Mouse (Mus musculus): ENCODE results near the gene Pcdh9. TPM values are rescaled to one million over a fixed set of nuclear protein-coding genes. Genes with fewer than 3 reads are reported as not detected.

The Pcdh9 gene
- polyA plus RNA-seq, 1 experiment from 2014 or later: 141 TPM

GRCm38 (mm10) chr14:93472494-93472893 is 418.0 kb downstream of the Pcdh9 start:
- no peaks in the 10 kb centered on the region for H3K27me3 ChIP-seq (replicated peaks; ENCODE audit: control insufficient read depth, insufficient read depth, low read length)
- no peak overlapping the region for H3K4me3 ChIP-seq (replicated peaks; ENCODE audit: low read length)
- no peaks in the 10 kb centered on the region for H3K4me1 ChIP-seq (replicated peaks; ENCODE audit: control insufficient read depth, insufficient read depth, low read length)
- H3K9me3 ChIP-seq (ENCODE audit: control insufficient read depth, low read length): no peaks in the 10 kb centered on the region
- H3K36me3 ChIP-seq (ENCODE audit: control insufficient read depth, insufficient read depth): no peaks in the 10 kb centered on the region
- WGBS: 84% methylated on average over 8 of the region's 8 CpGs
- H3K4me2 ChIP-seq (ENCODE audit: low read length): no peak overlapping the region
- H3K27ac ChIP-seq (ENCODE audit: low read length): no peak overlapping the region
- ATAC-seq: no peak
- H3K9ac ChIP-seq (replicated peaks; ENCODE audit: low read depth, low read length): no peak overlapping the region

GRCm38 (mm10) chr14:93463360-93463892 is 427.1 kb downstream of the Pcdh9 start:
- peak; percentile 68 for ATAC-seq
- Histone ChIP-seq H3K9me3 (ENCODE audit: control insufficient read depth, low read length) (no peaks in the 10 kb centered on the region), H3K9ac (replicated peaks; ENCODE audit: low read depth, low read length) (no peak overlapping the region), H3K27me3 (replicated peaks; ENCODE audit: control insufficient read depth, insufficient read depth, low read length) (no peaks in the 10 kb centered on the region), H3K4me3 (replicated peaks; ENCODE audit: low read length) (no peak overlapping the region), H3K36me3 (ENCODE audit: control insufficient read depth, insufficient read depth) (no peaks in the 10 kb centered on the region), H3K4me2 (ENCODE audit: low read length) (no peak overlapping the region), H3K4me1 (replicated peaks; ENCODE audit: control insufficient read depth, insufficient read depth, low read length) (peaks cover 2% of the 10 kb centered on the region; the same call in 1 of the 2 replicates), H3K27ac (ENCODE audit: low read length) (no peak overlapping the region)
- WGBS: 63% methylated on average over 4 of the region's 4 CpGs

- Histone ChIP-seq H3K27ac (ENCODE audit: low read length) (no peak overlapping the region), H3K36me3 (ENCODE audit: control insufficient read depth, insufficient read depth) (no peaks in the 10 kb centered on the region), H3K9me3 (ENCODE audit: control insufficient read depth, low read length) (no peaks in the 10 kb centered on the region), H3K4me1 (replicated peaks; ENCODE audit: control insufficient read depth, insufficient read depth, low read length) (no peaks in the 10 kb centered on the region), H3K4me2 (ENCODE audit: low read length) (no peak overlapping the region), H3K4me3 (replicated peaks; ENCODE audit: low read length) (no peak overlapping the region), H3K9ac (replicated peaks; ENCODE audit: low read depth, low read length) (no peak overlapping the region), H3K27me3 (replicated peaks; ENCODE audit: control insufficient read depth, insufficient read depth, low read length) (no peaks in the 10 kb centered on the region)
- ATAC-seq: peak; percentile 93
- WGBS: 52% methylated on average over 5 of the region's 5 CpGs
Observed at GRCm38 (mm10) chr14:93450930-93451665, 439.4 kb downstream of the Pcdh9 start.

- Histone ChIP-seq H3K4me3 (replicated peaks; ENCODE audit: low read length) (no peak overlapping the region), H3K4me2 (ENCODE audit: low read length) (no peak overlapping the region), H3K4me1 (replicated peaks; ENCODE audit: control insufficient read depth, insufficient read depth, low read length) (no peaks in the 10 kb centered on the region), H3K9ac (replicated peaks; ENCODE audit: low read depth, low read length) (no peak overlapping the region), H3K27ac (ENCODE audit: low read length) (no peak overlapping the region), H3K9me3 (ENCODE audit: control insufficient read depth, low read length) (no peaks in the 10 kb centered on the region), H3K27me3 (replicated peaks; ENCODE audit: control insufficient read depth, insufficient read depth, low read length) (no peaks in the 10 kb centered on the region), H3K36me3 (ENCODE audit: control insufficient read depth, insufficient read depth) (no peaks in the 10 kb centered on the region)
- ATAC-seq: no peak
- 40% methylated on average over 2 of the region's 2 CpGs for WGBS
Observed at GRCm38 (mm10) chr14:93441852-93442251, 448.6 kb downstream of the Pcdh9 start.

DNA sequence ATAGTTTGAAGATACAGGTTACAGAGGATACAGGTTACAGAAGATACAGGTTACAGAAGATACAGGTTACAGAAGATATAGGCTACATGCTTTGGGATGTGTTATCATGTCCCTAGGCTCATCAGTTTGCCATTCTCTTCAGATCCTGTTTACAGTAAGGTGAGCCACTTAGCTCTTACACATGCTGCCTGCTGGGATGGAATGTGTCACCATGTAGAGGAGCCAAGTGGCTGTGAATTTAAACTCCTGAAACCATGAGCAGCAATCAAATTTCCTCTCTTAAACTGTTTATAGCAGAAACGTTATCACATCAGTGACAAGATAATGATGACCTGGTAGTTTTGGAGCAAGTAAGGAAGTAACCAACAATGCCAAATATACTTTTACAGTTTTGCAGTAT is 453.3 kb downstream of the Pcdh9 start:
- H3K36me3 ChIP-seq (ENCODE audit: control insufficient read depth, insufficient read depth): no peaks in the 10 kb centered on the region
- H3K9ac ChIP-seq (replicated peaks; ENCODE audit: low read depth, low read length): no peak overlapping the region
- H3K9me3 ChIP-seq (ENCODE audit: control insufficient read depth, low read length): no peaks in the 10 kb centered on the region
- H3K27ac ChIP-seq (ENCODE audit: low read length): no peak overlapping the region
- no peak overlapping the region for H3K4me2 ChIP-seq (ENCODE audit: low read length)
- H3K4me3 ChIP-seq (replicated peaks; ENCODE audit: low read length): no peak overlapping the region
- no peaks in the 10 kb centered on the region for H3K4me1 ChIP-seq (replicated peaks; ENCODE audit: control insufficient read depth, insufficient read depth, low read length)
- no peaks in the 10 kb centered on the region for H3K27me3 ChIP-seq (replicated peaks; ENCODE audit: control insufficient read depth, insufficient read depth, low read length)
- no peak for ATAC-seq
- 77% methylated on average over 1 of the region's 1 CpGs for WGBS

GRCm38 (mm10) chr14:93416752-93417151 is 473.7 kb downstream of the Pcdh9 start:
- Histone ChIP-seq H3K4me3 (replicated peaks; ENCODE audit: low read length) (no peak overlapping the region), H3K36me3 (ENCODE audit: control insufficient read depth, insufficient read depth) (no peaks in the 10 kb centered on the region)
- peak; percentile 83; the same call in 1 of the 2 replicates for ATAC-seq

DNA sequence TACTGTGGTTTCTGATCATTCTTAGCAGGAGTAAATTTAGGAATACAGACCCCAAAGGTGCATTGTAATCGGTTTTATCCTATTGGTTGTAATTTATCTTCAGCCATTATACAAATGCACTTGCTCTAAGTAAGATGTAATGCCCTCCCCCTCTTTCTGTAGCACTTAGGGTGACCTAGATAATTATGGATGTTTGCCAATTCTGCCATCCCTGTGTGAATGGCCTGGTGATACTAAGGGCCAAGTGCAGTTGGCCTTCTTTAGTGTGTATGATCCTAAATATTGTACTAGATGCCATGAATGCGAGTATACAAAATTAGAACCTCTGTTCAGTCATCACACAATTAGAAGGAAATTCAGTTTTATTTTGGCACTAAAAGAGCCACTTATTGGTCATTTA is 475.0 kb downstream of the Pcdh9 start:
- no peak overlapping the region for H3K4me3 ChIP-seq (replicated peaks; ENCODE audit: low read length)
- no peaks in the 10 kb centered on the region for H3K36me3 ChIP-seq (ENCODE audit: control insufficient read depth, insufficient read depth)
- no peak overlapping the region for H3K27ac ChIP-seq (ENCODE audit: low read length)
- no peaks in the 10 kb centered on the region for H3K27me3 ChIP-seq (replicated peaks; ENCODE audit: control insufficient read depth, insufficient read depth, low read length)
- no peak overlapping the region for H3K9ac ChIP-seq (replicated peaks; ENCODE audit: low read depth, low read length)
- WGBS: 89% methylated on average over 2 of the region's 2 CpGs
- H3K4me2 ChIP-seq (ENCODE audit: low read length): no peak overlapping the region
- peaks cover 4% of the 10 kb centered on the region for H3K4me1 ChIP-seq (replicated peaks; ENCODE audit: control insufficient read depth, insufficient read depth, low read length)
- no peak for ATAC-seq
- no peaks in the 10 kb centered on the region for H3K9me3 ChIP-seq (ENCODE audit: control insufficient read depth, low read length)

More at GRCm38 (mm10) chr14:93416752-93417151, 473.7 kb downstream of the Pcdh9 start:
- H3K9me3 ChIP-seq (ENCODE audit: control insufficient read depth, low read length): no peaks in the 10 kb centered on the region
- 22% methylated on average over 3 of the region's 3 CpGs for WGBS
- H3K4me2 ChIP-seq (ENCODE audit: low read length): no peak overlapping the region
- no peaks in the 10 kb centered on the region for H3K27me3 ChIP-seq (replicated peaks; ENCODE audit: control insufficient read depth, insufficient read depth, low read length)
- peaks cover 4% of the 10 kb centered on the region for H3K4me1 ChIP-seq (replicated peaks; ENCODE audit: control insufficient read depth, insufficient read depth, low read length)
- no peak overlapping the region for H3K9ac ChIP-seq (replicated peaks; ENCODE audit: low read depth, low read length)
- H3K27ac ChIP-seq (ENCODE audit: low read length): no peak overlapping the region

- H3K4me1 ChIP-seq (replicated peaks; ENCODE audit: control insufficient read depth, insufficient read depth, low read length): no peaks in the 10 kb centered on the region
- no peak overlapping the region for H3K9ac ChIP-seq (replicated peaks; ENCODE audit: low read depth, low read length)
- no peak for ATAC-seq
- no peak overlapping the region for H3K27ac ChIP-seq (ENCODE audit: low read length)
- H3K36me3 ChIP-seq (ENCODE audit: control insufficient read depth, insufficient read depth): no peaks in the 10 kb centered on the region
- H3K9me3 ChIP-seq (ENCODE audit: control insufficient read depth, low read length): no peaks in the 10 kb centered on the region
- WGBS: 78% methylated on average over 1 of the region's 1 CpGs
- H3K4me2 ChIP-seq (ENCODE audit: low read length): no peak overlapping the region
- H3K27me3 ChIP-seq (replicated peaks; ENCODE audit: control insufficient read depth, insufficient read depth, low read length): no peaks in the 10 kb centered on the region
- no peak overlapping the region for H3K4me3 ChIP-seq (replicated peaks; ENCODE audit: low read length)
Observed at GRCm38 (mm10) chr14:93409314-93409713, 481.2 kb downstream of the Pcdh9 start.

DNA sequence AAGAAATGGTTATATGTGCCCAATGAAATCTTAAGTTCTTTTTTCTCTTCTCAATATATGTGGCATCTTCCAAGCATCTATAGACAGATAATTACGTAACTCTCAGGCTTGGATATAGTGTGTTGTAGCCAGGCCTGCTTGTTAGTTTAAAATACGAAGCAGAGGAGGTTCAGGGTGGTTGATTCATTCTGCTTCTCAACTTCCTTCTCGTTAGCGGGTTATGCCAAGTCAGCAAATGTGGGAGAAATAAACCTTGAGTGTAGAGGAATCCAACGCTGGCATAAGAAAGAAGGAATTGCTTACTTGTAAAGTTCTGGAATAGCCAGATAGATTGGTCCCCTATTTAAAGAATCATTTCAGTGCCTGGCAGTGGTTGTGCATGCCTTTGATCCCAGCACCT is 482.7 kb downstream of the Pcdh9 start:
- H3K4me1 ChIP-seq (replicated peaks; ENCODE audit: control insufficient read depth, insufficient read depth, low read length): no peaks in the 10 kb centered on the region
- no peak for ATAC-seq
- no peak overlapping the region for H3K9ac ChIP-seq (replicated peaks; ENCODE audit: low read depth, low read length)
- no peaks in the 10 kb centered on the region for H3K9me3 ChIP-seq (ENCODE audit: control insufficient read depth, low read length)
- H3K4me3 ChIP-seq (replicated peaks; ENCODE audit: low read length): no peak overlapping the region
- no peaks in the 10 kb centered on the region for H3K36me3 ChIP-seq (ENCODE audit: control insufficient read depth, insufficient read depth)
- H3K27ac ChIP-seq (ENCODE audit: low read length): no peak overlapping the region
- H3K4me2 ChIP-seq (ENCODE audit: low read length): no peak overlapping the region
- H3K27me3 ChIP-seq (replicated peaks; ENCODE audit: control insufficient read depth, insufficient read depth, low read length): no peaks in the 10 kb centered on the region
- 72% methylated on average over 5 of the region's 5 CpGs for WGBS
